Mouse (Mus musculus) erythroblast, embryonic 14.5 days (primary cell): Measurements from ENCODE around the gene Coq2. TPM values are rescaled to one million over a fixed set of nuclear protein-coding genes. Genes with fewer than 3 reads are reported as not detected.
A peak's percentile ranks its signal among the peaks of the same experiment; 100 is the strongest.

Experiments
- H3K27me3 ChIP-seq: 2 replicates; pipeline ENCODE4 v1.6.1; 2012; ENCODE audit warnings: inconsistent platforms; ENCODE audit not compliant: control insufficient read depth
- H3K36me3 ChIP-seq: 2 replicates; pipeline ENCODE4 v1.6.1; 2012; ENCODE audit warnings: mild to moderate bottlenecking, inconsistent platforms; ENCODE audit not compliant: control insufficient read depth
- H3K4me1 ChIP-seq: 2 replicates; pipeline ENCODE4 v1.6.1; 2012; ENCODE audit warnings: inconsistent platforms; ENCODE audit not compliant: control insufficient read depth
- H3K4me3 ChIP-seq: replicated peaks from 2 replicates; pipeline ENCODE3; 2012; ENCODE audit warnings: moderate library complexity, mild to moderate bottlenecking, inconsistent platforms
- H3K9me3 ChIP-seq: 2 replicates; pipeline ENCODE4 v1.6.1; 2012; ENCODE audit warnings: low read length, inconsistent platforms, mixed read lengths; ENCODE audit not compliant: control insufficient read depth
- GATA1 ChIP-seq: IDR thresholded peaks from 2 replicates; pipeline ENCODE4 v1.6.1; 2012; ENCODE audit warnings: low read length, inconsistent platforms, mixed read lengths
- TAL1 ChIP-seq: IDR thresholded peaks from 3 replicates; pipeline ENCODE4 v1.6.1; 2012; ENCODE audit warnings: low read length, inconsistent platforms, mixed read lengths
- polyA plus RNA-seq: library from polyadenylated mRNA; stranded (reverse); fragments of >175 nt; gene quantifications from 2 replicates; pipeline ENCODE4 v1.2.3, GENCODE M21; 2012

Gene Coq2
- polyA plus RNA-seq: 1.8 and 2.0 TPM in 2 replicates

DNA sequence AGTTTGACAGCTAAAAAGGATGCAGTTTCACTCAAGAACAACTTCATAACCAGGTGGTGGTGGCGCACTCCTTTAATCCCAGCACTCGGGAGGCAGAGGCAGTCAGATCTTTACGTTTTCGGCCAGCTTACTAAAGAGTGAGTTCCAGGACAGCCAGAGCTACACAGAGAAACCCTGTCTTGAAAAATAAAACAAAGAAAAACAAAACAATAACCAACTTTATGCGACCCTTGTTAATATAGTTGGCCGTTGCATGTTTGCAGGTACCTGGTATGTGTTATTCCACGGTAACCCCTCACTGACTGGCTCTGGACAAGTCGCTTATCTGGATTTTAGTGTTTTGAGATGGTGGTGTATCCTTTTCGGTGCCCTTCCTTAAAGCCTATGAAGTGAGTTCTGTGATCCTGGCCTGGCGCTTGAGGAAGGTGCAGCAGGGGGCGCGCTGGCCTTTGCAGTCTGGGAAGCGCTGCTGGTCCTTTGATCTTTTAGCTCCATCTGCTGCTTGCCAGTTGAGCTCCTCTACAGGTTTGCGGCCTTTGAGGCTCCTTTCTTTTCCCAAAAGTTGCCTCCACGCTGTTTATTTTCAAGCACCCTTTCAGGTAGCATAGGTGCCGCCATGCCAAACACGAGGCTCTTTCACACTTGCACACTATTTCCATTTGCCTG, at the start of gene Coq2:
Gene Coq2 (minus strand): TSS at position 430 of the 666 bp plus-strand sequence.
- Histone ChIP-seq H3K9me3 (no peaks in the 10 kb centered on the region), H3K4me1 (peaks cover 32% of the 10 kb centered on the region), H3K4me3 (peak within 1 kb of the TSS; percentile 83), H3K36me3 (peaks cover 8% of the 10 kb centered on the region), H3K27me3 (no peaks in the 10 kb centered on the region)
- no peak for TF ChIP-seq GATA1
- no peak for TF ChIP-seq TAL1

DNA sequence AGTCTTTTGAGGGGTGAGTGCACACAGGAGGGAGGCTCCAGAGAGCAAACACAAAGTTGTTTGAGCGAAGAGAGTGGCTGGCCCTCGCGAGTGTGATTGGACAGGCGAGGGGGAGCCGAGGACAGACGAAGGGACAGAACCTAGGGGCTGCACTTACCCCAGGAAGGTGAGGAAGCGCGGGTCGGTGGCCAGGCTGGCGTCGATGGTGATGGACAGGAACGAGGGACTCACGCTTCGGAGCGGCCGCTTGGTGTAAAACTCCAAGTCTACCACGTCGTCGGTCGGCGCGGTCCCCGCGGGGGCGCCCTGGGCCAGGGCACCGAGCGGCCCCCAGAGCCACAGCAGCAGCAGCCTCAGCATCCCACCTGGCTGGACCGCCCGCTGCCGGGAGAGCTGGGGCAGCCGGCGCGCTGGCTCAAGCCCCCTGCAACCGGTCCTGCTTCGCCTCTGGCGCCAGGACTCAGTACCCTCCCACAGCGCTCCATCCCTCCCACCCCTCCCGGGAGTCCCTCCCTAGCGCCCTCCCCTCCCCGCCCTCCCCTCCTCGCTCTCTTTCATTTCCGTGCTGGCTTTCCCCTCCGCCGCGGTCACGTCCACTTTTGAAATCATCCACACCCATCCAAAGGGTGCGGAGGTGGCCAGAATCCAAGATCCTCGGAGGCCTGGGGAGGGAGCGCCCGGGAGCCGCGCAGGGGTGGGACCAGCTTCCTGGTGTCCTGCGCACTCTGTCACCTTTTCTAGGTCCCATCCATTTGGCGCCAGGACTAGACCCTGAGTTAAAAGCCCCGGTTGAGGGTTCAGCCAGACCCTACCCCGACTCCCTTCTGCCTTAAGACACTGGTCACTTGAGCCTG, 44.5 kb upstream of the Coq2 start, which contains the start of gene Hpse:
Gene Hpse (minus strand): TSS at position 482 of the 854 bp plus-strand sequence.
- Histone ChIP-seq H3K36me3 (no peaks in the 10 kb centered on the region), H3K9me3 (peaks cover 6% of the 10 kb centered on the region), H3K27me3 (peaks cover 31% of the 10 kb centered on the region), H3K4me3 (peak within 1 kb of the TSS; percentile 38), H3K4me1 (peaks cover 2% of the 10 kb centered on the region; the same call in 1 of the 2 replicates)
- TF ChIP-seq GATA1 (no peak), TAL1 (no peak)

DNA sequence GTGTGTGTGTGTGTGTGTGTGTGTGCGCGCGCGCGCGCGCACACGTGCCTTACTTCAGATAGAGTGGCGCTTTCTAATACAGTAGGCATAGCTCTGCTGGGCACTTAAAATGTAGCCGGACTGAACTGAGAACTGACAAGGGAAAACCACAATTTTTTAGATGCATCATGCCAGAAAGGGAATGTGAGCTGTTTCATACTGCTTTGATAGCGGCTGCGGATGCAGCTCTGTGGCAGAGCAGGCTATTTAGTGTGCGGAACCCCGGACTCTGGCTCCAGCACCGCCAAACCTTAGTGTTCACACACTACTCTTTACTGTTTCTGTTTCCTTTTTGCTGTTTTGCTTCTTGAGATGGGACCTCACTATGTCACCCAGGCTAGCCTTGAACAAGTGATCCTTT, 41.8 kb upstream of the Coq2 start:
- Histone ChIP-seq H3K27me3 (peaks cover 31% of the 10 kb centered on the region), H3K36me3 (no peaks in the 10 kb centered on the region), H3K4me1 (peaks cover 2% of the 10 kb centered on the region; the same call in 1 of the 2 replicates), H3K9me3 (no peaks in the 10 kb centered on the region), H3K4me3 (no peak overlapping the region)
- TF ChIP-seq TAL1: no peak
- no peak for TF ChIP-seq GATA1

DNA sequence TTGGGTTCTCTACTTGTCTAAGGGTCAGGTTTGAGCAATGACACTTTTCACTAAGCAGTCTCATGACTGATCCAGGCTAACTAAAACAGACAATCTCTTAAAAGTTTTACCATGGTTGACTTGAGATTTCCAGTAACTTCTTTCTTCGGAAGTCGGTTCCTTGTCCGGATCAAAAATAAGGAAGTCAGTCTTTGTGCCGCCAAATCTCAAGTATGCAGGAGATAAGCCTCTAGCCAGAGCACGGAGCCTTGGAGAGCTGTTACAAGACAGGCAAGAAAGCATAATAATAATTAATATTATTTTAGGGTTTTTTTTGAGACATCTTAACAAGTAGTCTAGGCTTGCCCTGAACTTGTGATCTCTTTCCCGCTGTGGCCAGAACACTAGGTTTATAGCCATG, 36.3 kb upstream of the Coq2 start:
- Histone ChIP-seq H3K9me3 (no peaks in the 10 kb centered on the region), H3K4me1 (no peaks in the 10 kb centered on the region), H3K36me3 (no peaks in the 10 kb centered on the region), H3K27me3 (no peaks in the 10 kb centered on the region), H3K4me3 (no peak overlapping the region)
- TF ChIP-seq TAL1 (no peak), GATA1 (no peak)

DNA sequence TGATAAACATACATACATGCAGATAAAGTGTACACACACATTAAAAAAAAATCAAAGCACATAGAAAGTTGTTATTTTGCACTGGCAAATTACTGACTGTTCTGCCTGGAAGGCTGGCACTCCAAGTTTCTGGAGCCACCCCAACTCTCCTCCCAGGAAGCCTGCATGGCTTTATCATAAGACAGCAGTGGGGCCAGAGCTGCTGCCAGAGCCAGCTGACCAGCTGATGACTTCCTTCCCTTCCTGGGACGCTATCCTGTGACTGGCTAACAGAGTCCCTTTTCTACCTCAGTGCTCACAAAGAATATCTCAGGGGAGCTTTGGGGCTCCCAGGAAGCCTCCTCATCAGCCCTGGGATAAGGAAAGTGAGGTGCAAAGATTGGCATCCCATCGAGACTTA, 35.1 kb upstream of the Coq2 start:
- Histone ChIP-seq H3K27me3 (no peaks in the 10 kb centered on the region), H3K4me1 (no peaks in the 10 kb centered on the region), H3K9me3 (no peaks in the 10 kb centered on the region), H3K4me3 (no peak overlapping the region), H3K36me3 (no peaks in the 10 kb centered on the region)
- TF ChIP-seq GATA1: no peak
- no peak for TF ChIP-seq TAL1

DNA sequence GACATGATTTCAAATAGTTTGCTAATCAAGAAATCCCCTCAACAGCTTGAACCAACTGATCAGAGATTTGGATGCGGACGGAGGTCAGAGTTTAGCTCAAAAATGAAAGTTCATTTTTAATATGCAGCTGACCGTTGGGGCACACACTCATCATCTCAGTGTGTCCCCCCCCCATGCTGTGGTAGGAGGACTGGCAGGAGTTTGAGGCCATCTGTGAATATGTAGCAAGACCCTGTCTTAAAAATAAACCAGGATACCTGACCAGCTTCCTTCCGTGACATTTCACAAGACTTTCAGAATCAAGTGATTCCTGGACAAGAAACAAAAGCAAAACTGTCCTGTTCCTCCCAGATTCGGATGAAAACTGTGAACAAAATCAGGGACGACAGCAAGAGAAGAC, 34.1 kb upstream of the Coq2 start:
- Histone ChIP-seq H3K4me3 (no peak overlapping the region), H3K4me1 (no peaks in the 10 kb centered on the region), H3K36me3 (no peaks in the 10 kb centered on the region), H3K9me3 (no peaks in the 10 kb centered on the region), H3K27me3 (no peaks in the 10 kb centered on the region)
- TF ChIP-seq TAL1 (no peak), GATA1 (no peak)

DNA sequence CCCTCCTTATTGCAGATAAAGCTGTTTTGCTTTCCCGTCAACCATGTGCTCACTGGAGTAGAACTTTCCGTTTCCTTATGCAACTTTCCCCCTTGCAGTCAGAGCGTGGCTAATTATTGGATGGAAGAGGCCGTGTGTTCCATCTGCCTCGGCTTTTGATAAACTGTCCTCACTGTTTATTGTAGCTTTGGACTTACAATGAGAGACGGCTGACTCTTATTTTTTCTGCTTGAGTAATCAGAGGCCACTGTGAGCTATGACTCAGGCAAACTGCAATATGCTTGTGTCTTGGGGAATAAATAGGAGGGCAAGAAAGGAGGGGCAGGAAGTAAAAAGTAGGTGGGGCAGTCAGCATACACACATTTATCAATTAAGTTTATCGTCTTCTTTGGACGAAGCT, 31.7 kb upstream of the Coq2 start:
- H3K4me1 ChIP-seq: no peaks in the 10 kb centered on the region

DNA sequence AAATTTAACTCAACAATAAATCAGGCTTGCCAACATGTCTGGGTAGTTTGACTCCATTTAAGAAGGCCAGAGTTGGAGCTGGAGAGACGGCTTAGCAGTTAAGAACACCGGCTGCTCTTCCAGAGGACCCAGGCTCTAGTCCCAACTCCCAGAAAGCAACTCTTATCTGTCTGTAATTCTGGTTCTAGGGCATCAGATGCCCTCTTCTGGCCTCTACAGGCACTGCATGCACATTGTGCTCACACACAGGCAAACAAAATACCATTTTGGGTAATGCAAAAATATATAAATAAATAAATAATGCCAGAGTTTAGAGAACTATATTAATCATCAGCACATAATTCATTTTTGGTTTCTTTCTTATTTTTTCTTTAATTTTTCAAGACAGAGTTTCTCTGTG, 29.3 kb upstream of the Coq2 start:
- Histone ChIP-seq H3K4me3 (no peak overlapping the region), H3K27me3 (no peaks in the 10 kb centered on the region), H3K9me3 (peaks cover 3% of the 10 kb centered on the region; the same call in 1 of the 2 replicates), H3K4me1 (no peaks in the 10 kb centered on the region), H3K36me3 (no peaks in the 10 kb centered on the region)
- TF ChIP-seq GATA1 (no peak), TAL1 (no peak)

More for the DNA sequence above, 31.7 kb upstream of the Coq2 start:
- Histone ChIP-seq H3K9me3 (peaks cover 3% of the 10 kb centered on the region; the same call in 1 of the 2 replicates), H3K4me3 (no peak overlapping the region), H3K27me3 (no peaks in the 10 kb centered on the region), H3K36me3 (no peaks in the 10 kb centered on the region)
- TF ChIP-seq TAL1 (no peak), GATA1 (no peak)

DNA sequence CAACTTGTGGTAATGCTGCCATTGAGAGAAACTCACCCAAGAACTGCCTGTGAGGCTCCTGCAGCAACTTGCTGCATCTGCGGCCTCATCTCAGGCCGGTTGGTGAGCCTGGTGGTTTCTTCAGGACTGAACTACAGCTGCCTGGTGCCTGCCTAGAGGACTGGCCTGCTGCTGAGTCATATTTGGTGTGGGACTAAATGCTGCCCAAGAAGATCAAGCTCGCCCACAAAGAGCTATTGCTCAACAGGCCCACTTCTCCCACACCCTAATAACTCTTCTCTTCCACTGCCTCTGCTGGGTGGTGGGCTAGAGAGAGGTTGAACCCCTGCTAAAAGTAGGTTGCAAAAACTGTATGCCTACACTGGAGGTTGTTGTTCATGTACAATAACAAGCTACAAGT, 27.4 kb upstream of the Coq2 start:
- peaks cover 3% of the 10 kb centered on the region; the same call in 1 of the 2 replicates for H3K9me3 ChIP-seq
- TF ChIP-seq TAL1 (no peak), GATA1 (no peak)
- H3K4me1 ChIP-seq: no peaks in the 10 kb centered on the region
- no peaks in the 10 kb centered on the region for H3K36me3 ChIP-seq
- H3K4me3 ChIP-seq: no peak overlapping the region
- no peaks in the 10 kb centered on the region for H3K27me3 ChIP-seq
